Mouse (Mus musculus) heart, adult 2 months (tissue): Measurements from ENCODE around the gene Gria4.

Source experiments
- CTCF ChIP-seq: fragments of 200-600 bp; IDR thresholded peaks from 2 replicates; pipeline ENCODE4 v1.8.1; 2022; ENCODE audit warnings: antibody characterized with exemption, mild to moderate bottlenecking, moderate library complexity
- EP300 ChIP-seq: fragments of 200-500 bp; IDR thresholded peaks from 2 replicates; pipeline ENCODE4 v1.6.1; 2011; ENCODE audit warnings: low read depth, low read length, control low read depth; ENCODE audit not compliant: insufficient read depth
- POLR2A ChIP-seq: fragments of 200-500 bp; IDR thresholded peaks from 2 replicates; pipeline ENCODE4 v1.6.1; 2011; ENCODE audit warnings: mild to moderate bottlenecking, low read depth, low read length, control low read depth; ENCODE audit not compliant: insufficient read depth

GRCm38 (mm10) chr9:4794411-4794810, 1.6 kb downstream of the Gria4 start:
- no peak for TF ChIP-seq CTCF
- TF ChIP-seq EP300 = no peak
- no peak for TF ChIP-seq POLR2A
